Mouse (Mus musculus) layer of hippocampus, postnatal 36 days (tissue): ENCODE data around the gene Abracl. TPM values are rescaled to one million over a fixed set of nuclear protein-coding genes. Genes with fewer than 3 reads are reported as not detected.

Experiments
- DNase-seq, 2 experiments: peaks; one replicate each; pipeline ENCODE4 v3.0.0; 2022
- total RNA-seq, 2 experiments: library from RNA; stranded (reverse); gene quantifications; 2 replicates each; pipeline ENCODE4 v1.2.3; 2021

Abracl gene
- total RNA-seq, 2 experiments from 2014 or later = 30.3 to 32.2 TPM

DNA sequence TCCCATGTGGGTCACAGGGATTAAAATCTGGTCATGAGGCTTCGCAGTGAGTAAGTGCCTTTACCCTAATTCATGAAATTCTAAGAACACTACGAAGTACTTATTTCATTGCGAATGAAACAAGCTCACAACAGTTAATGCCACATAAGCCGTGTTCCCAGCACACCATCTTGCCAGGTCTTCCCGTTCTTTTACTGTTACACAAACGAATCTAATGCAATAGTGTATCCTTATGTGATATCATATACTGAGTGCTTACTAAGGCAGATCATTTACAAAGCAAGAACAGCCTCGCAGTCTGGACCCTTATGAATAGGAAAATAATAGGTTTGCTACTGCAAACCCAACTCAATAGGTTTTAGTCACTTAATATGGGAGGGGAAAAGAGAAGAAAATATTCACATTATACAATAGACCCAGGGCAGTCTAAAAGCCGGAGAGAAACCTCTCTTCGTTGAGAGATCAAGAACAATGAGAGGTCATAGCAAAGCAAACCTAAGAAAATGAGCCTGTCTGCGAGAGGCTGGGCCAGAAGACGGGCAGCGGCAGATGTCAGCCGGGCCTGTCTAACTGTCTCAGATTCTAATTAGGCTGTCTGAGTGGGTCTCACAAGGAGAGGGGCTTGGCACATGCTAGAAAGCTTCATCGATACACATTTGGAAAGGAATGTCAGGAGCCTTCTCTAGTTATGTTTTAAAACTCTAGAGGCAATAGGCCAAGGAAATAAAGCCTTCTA lies 1.3 kb downstream of the Abracl start:
- DNase-seq = no peak

GRCm38 (mm10) chr10:18020846-18021245 lies 2.2 kb downstream of the Abracl start:
- no peak for DNase-seq

GRCm38 (mm10) chr10:18020443-18020842 lies 2.6 kb downstream of the Abracl start:
- no peak for DNase-seq

GRCm38 (mm10) chr10:18011761-18012160 lies 11.3 kb downstream of the Abracl start:
- DNase-seq = no peak

DNA sequence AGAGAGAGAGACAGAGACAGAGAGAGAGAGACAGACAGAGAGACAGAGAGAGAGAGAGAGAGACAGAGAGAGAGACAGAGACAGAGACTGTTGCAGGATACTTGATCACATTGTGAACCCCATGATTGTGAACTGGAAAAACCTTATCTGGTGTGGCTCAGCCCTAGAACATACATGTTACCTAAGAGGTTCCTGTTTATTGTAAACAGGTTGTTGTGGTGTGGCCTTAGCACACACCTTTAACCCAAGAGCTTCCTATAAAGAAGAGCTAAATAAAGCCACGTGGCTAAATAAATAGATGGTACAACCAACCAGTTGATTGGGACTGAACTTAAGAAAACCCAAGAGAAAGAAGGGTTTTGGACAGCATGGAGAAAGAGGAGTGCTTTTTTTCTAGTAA lies 13.3 kb downstream of the Abracl start:
- DNase-seq = no peak

DNA sequence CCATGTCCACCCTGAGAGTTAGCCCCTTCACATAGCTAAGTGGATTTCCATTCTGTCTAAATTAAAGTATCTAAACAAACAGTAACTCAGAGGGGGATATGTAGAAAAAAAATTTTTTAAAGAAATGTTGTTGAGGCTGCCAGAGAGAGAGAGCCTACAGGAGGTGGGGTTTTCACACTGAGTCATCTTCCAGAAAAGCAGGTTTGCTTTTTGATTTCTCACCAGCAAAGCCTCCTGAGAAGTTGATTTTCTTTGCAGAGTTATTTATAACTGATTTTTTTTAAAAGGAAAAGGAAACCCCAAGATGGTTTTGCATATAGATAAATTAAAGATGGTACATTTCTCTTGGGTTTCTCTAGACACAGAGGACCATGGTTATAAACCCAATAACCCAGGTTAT lies 15.0 kb downstream of the Abracl start:
- DNase-seq = no peak

DNA sequence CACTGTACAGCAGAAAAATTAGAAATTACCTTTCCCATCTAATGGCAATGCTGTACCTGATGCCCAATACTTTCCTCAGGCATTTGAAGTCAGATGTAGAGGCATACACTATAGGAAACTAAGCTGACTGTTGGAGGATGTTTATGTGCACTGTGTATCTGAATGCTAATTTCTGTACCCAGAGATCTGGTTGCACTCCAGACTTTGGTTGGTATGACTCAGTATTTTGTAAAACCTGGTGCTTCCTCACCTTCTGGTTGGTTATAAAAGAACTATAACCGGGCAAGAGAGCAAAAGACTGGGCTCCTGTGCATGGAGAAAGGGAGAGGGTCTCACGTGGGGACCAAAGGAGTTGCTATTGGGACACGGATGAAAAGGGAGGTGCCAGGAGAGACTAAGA lies 15.8 kb downstream of the Abracl start:
- no peak for DNase-seq

GRCm38 (mm10) chr10:18006756-18007155 lies 16.3 kb downstream of the Abracl start:
- peak in 1 of 2 experiments; percentile 6 for DNase-seq

GRCm38 (mm10) chr10:18005136-18005955 lies 17.7 kb downstream of the Abracl start:
- DNase-seq = no peak

DNA sequence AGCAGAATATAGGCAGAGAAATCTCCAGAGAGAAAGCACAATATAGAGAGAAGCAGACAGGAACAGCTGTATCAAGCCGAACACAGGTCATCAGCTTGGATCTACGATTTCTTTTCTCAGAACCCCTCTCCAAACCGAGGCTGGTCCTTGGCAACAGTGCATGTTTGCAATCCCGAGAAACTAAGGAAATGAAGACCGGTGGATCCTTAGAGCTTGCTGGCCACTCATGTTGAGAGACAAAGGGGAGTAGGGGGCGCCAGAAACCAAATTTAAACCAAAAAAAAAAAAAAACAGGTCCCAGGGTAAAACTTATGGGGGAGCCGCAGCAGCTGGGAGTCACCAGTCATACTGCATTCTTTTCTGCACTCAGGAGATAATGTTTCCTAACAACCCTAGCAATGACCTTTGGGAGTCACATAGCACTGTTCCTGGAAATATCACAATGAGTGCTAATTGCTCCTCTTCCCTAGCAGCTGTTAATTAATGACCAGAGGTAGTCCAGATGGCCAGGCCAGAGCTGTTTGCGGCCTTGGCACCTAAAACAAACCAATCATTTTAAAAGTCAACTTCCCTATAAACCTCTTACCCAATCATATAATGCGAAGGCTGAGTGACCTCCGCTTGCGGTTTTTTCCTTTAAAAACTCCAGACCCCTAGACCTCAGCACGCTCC lies 19.0 kb downstream of the Abracl start:
- no peak for DNase-seq

GRCm38 (mm10) chr10:17990576-17990975 lies 32.5 kb downstream of the Abracl start:
- DNase-seq = no peak

DNA sequence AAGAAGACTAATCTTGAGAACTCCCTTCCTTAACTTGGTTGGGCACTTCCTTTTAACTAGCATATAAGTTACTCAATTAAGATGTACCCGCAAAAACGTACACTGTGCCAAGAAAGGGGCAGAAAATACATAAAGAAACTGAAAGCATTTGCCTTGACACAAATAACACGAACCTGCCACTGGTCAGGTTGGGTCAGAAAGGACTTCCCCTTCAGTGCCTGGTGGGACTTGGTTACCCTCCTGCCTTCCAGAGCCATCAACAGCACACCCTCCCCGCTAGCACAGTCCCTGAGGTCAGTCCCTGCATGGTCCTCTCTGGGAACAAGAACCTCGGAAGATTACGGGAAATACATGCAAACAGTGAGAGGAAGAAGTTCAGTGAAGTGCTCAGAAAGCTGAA lies 34.0 kb downstream of the Abracl start:
- no peak for DNase-seq

- no peak for DNase-seq
These were observed 35.2 kb downstream of the Abracl start for GRCm38 (mm10) chr10:17987823-17988423.

GRCm38 (mm10) chr10:17983313-17983712 lies 39.8 kb downstream of the Abracl start:
- DNase-seq = peak in 1 of 2 experiments; percentile 8

DNA sequence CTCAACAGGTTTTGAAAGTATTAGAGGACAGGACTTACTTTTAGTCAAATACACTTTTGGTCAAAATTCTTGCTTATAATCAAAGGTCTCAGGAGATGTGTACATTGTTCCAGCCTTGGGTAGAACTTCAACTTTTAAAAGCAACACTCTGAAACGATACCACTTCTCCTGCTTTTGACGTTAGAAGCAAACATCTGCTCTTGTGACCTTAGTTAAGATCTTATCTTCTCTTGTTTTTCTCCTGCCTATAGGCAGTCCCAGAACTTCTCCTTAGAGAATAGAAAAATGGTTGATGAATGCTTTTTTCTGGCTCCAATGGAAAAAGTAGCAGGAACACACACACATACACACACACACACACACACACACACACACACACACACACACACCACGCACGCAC lies 57.0 kb downstream of the Abracl start:
- DNase-seq = no peak

Other genes with a start within 250 kb of the Abracl start
- under 1 TPM; 0.37 to 0.56 TPM for gene Txlnb, start 227.1 kb downstream of the Abracl start, total RNA-seq
- 10 to 100 TPM; 28.8 to 34.9 TPM for gene Heca, start 75.2 kb downstream of the Abracl start, total RNA-seq
- 10 to 100 TPM; 78.4 to 82.1 TPM for gene Reps1, start 32.6 kb upstream of the Abracl start, total RNA-seq
- under 1 TPM; 0.42 to 0.53 TPM for gene Ect2l, start 187.6 kb upstream of the Abracl start, total RNA-seq
- 10 to 100 TPM; 31.9 to 36.4 TPM for gene Ccdc28a, start 211.7 kb upstream of the Abracl start, total RNA-seq